Mouse (Mus musculus) MN1 (cell line): ENCODE measurements around the gene Urb1.
A peak's percentile ranks its signal among the peaks of the same experiment; 100 is the strongest.

Experiments
- DNase-seq: peaks from one replicate; pipeline ENCODE4 v3.0.0-alpha.2; 2016; ENCODE audit warnings: low spot score

The Urb1 gene

DNA sequence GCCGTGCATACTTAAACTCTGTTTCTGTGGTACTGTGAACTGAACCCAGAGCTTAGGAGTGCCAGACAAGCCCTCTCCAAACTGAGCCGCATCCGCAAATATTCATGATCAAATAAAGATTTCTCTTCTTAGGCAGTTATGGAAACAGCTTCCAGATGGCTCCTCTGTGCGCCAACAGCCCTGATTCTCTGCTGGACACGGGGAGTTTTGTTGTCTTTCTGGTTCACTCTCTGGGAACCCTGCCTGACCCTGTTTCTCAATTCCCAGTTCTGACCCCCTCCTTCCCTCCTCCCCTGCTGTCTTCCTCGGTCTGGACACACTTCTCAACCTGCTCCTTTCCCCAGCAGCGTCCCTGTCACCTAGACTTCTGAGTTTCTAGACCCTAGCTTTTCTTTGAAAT, 12.8 kb upstream of the Urb1 start:
- no peak for DNase-seq

DNA sequence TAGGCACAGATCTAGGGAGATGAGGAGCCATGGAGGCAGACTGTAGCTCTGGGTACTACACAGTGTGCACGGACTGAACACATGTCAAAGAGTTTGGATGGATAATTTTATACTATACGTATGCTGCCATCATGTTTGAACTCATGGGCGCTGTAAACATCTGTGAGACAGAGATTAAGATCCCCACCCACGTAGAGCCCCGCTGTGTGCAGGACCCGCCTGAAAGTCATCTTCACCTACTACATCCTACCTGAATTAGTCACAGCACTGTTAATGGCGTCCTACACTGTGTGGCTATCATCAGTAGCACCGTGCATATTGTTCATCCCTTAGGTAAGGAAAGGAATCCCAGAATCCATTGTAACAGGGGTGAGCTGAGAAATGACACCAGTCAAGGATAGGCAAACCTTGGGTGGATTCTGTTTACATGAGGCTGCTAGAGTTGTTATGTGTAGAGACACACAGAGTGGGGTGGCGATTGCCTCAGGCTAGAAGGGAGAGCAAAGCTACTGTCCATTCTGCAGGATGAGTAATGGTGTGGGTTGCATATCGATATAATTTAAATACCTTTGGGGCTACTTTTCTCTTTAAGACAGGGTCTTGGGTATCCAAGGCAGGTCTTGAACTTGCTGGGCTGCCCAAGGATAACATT, 12.2 kb upstream of the Urb1 start:
- no peak for DNase-seq

DNA sequence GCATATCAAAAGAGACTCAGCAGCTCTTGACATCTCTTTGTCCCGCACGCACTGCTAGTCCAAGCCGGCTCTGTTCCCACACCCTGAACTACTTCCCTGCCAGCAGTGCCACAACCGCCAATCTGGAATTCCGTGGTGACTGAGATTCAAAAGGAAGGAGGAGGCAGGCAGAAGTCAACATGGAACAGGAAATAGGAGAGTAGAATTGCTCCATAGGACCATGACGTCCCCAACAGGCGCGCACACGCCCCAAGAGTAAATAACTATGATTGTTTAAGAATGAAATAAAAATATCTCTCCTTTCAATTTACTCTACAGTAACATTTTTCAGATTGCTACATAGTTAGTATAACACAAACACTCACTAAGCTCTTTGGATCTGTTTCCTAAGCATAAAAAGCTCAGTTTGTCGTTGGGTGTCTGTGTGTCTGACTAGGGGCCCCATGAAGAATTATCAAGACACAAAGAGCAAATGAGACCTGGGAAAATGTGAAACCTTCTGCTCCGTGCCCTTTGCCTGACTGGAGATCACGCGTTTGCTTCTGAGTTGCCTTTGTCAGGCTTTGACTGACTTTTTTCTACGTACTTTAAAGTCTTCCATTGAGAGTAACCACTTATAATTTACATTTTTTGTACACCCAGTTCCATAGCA, 11.0 kb upstream of the Urb1 start:
- DNase-seq, result no peak

DNA sequence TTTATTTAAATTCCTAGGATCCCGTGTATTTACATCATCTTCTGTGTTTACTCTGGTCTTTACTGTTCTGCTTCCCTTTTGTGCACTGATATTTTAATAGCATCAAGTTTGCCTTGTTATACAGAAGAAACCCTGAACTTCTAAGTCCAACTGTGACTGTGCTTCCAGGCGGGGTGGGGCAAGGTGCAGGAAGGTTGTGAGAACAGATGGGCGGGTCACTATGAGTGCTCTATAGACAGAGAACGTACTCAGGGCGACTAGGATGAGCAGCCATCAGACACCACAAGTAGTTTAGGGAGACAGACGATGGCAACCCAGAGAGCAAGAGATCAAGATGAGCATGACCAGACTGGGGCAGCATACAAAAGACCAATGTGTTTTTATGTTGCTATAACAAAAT, 10.1 kb upstream of the Urb1 start:
- DNase-seq, result no peak

DNA sequence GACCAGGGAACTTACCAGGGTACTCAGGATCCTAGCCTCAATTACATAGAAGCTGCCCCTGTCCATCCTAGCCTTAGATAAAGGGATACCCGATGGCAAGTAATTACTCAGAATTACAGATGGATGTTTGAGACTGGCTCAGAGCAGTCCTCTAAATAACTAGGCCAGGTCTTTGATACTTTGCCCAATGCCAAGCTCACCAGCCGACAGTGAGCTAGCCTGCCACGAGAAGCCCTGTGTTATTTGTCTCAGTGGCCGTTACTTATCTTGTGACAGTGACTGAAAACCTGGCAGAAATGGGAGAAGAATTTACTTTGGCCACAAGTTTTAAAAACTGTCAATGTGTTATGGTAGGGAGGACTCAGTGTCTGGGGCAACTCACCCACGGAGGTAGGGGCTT, 1.9 kb upstream of the Urb1 start:
- no peak for DNase-seq

DNA sequence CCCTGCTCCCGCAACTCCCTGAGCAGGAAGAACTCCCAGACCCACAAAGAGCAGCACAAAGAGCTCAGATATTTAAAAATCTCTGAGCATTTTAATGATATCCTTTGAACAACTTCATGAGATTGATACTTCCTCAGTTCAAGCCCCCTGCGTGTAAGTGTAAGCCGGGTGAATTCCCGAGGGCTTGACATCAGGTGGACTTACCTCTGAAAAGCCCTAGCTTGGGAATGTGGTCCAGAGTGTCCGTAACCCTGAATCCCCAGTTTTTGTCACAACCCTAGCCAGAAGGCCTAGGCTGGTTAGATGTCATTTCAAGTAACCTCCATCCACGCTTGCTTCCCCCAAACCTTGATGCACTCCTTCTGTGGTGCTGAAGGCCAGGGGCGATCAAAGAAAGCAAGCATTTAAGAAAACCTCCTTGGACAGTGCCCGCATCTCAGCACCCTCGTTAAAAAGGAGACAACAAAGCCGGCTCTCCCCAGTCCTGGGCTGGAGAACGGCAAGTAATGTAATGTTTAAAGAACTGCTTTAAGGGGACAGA, 573 bp upstream of the Urb1 start:
- DNase-seq, result no peak

DNA sequence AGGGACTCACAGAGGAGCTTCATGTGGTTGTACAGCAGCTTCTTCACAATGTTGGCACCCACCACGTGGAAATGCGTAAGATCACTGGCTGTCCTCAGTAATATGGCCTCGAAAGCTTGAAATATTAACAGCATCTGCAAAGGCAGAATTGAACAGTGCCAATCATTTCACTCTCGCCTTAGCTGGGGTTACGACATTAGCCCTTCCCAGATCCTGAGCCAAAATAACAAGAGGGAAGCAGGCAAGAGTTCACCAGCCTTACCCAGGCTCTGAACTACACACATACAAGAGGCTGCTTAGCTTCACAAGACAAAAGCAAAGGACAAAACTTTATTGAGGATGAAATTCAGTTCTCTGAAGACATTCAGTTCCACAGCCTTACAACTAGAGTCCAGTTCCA, 5.7 kb downstream of the Urb1 start:
- DNase-seq, result no peak

DNA sequence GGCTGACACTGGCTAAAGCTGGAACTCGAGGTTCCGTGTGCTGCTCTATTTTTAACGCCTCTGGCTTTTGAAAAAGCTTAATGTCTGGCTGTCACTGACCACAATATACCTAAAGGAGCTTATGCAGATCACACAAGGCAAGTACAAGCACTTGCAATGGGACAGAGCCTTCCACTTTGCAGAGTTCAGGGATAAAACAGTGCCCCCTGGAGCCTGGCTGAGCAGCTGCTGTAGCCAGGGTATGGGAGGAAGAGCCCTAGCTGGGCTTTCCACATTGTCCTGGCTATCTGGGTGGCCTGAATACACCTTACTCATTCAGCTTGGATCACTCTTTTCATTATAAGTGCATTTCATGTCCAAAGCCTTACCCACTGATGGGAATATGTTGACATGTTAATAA, 8.3 kb downstream of the Urb1 start:
- peak; percentile 16 for DNase-seq

DNA sequence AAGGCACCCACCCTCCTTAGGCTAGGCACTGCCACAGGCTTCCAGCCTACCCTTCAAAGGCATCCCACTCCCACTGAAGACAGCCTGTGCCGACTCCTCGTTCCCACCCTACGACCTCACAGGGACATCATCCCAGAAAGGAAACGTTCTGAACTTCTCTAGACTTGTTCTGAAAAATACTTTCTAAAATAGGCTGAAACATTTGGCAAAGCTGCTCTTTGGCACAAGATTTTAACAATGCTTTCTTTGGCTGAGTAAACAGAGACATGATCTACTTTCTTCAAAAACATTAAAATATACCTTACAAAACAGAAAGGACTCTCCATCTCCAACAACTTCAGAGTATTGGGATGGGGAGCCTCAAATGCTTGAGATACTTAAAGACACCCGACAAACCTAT, 9.0 kb downstream of the Urb1 start:
- DNase-seq, result no peak

DNA sequence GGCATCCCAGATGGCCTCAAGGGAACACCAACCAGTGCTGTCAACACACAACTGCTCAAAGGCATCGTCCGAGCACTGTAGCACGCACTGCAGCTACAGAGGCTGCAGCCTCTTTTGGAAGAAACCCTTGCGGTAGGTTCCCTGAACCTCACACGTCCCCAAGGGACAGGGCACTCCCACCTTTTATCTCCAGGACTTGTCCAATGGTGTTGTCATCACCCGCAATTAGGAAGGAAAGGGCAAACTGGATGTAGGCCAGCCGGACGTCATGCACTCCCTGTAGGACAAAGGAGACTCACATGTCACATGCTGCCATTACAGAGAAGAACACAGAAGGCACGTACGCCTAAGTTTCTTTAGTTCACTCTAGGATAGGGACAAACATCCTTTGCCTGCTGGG, 10.4 kb downstream of the Urb1 start:
- DNase-seq, result peak; percentile 79

DNA sequence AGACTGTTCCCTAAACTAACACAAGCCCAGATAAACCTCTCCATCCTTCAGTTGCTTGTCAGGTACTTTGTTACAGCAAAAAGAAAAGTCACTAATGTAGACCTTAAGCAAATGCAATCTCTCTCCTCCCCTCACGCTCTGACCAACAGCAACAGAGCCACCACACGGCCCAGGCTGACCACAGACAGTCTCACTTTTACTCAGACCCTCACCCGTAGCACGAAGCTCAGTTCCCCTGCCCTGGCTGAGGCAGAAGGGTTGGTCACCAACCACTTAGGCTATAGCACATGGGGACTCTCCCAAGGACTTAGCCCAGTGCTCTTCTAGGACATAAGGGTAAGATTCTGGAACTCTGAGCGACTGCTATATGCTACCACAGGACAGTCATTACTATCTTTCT, 11.4 kb downstream of the Urb1 start:
- no peak for DNase-seq

DNA sequence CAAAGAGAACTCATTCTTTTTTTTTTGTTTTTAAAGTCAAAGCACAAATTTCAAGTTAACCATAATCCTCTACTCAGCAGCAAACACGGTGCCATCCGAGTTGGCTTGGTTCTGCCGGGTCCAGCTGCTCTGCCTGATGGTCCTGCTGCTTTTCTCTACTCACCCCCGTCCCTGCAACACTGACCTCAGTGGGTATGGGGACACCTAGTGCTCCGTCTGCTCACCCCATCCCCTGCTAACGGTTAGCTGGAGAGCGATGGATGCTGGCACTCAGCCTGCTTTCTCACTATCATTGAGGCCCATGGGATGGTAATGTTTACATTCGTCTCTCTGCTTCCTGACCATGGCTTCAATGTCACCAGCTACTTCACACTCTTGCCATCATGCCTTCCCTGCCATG, 11.8 kb downstream of the Urb1 start:
- no peak for DNase-seq

DNA sequence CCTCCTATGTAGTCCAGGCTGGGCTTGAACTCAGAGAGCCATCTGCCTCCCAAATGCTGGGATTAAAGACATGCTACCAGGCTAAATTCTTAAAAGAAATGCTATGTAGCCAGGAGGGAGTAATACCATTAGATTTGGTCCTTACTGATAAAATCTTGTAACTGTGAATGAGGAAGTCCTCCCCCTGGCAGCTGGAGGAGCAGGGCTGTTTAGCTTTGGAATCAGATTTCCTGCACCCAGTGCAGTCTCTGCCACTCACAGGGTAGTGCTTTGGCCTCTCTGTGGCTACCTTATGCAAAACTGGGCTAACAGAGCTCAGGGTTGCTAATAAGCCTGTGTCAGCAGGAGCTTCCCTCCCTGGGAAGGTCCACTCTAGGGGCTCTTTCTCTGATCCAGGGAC, 15.5 kb downstream of the Urb1 start:
- DNase-seq, result peak; percentile 62

DNA sequence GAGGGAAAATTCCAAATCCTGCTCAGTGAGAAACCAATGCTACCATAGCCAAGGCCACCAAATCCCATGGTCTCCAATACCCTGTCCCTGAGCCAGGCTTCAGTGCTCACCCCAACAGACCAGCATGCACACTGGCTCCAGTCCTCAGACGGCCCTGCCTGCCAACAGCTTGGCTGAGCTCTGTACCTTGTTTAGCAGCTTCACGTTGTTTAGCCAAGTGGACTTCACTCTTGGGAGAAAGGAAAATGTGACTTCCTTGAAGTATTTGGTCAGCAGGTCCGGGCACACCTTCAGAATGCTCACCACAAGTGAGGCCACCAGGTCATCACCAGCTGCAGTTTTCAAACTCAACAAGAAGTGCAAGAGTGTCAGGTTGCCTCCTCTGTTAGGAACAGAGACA, 17.7 kb downstream of the Urb1 start:
- DNase-seq, result no peak

DNA sequence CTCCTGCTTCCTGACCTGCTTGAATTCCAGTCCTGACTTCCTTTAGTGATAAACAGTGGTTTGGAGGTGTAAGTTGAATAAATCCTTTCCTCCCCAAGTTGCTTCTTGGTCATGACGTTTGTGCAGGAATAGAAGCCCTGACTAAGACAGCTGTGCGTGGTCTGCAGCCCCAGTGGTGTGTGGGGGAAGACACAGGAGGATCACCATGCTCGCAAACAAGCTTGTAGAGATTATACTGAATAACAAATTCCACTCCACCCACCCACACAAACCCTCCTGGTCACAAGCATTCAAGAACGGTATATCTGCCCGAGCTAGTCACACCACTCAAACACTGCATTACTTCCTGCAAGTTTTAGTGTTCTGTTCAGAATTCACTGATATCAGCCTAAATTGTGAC, 18.1 kb downstream of the Urb1 start:
- DNase-seq, result no peak

DNA sequence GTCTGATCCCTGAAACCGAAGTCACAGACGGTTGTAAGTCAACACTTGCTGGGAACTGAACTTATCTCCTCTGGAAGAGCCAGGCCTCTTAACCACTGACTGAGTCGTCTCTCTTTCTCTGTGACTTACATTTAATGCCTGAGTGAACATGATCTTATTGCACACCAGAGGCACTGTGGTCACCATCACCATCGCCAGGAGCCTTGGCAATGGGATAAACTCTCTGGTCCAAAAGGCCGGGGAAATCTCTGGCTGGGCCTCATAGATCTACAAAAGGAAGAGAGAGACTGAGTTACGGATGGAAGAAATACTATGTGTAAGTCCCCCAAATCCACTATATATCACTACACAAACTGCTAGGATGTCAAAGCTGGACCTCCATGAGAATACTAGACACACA, 19.3 kb downstream of the Urb1 start:
- no peak for DNase-seq

DNA sequence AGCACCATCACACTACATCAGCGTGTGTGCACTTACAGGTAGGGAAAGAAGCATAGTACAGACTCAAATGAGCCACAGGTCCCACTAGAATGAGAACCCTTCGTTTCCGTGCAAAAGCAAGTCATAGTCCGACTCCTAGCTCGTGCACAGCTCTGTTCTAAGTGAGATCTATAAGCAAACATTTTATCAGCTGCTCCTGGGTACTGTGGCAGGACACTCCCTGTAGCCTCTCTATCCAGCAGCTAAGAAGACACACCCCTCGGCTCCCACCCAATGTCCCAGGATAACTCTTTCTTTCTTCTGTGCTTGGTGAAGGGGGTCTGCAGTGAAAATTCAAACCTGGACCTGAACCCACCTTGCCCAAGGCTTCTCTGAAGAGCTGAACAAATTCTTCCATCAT, 21.6 kb downstream of the Urb1 start:
- DNase-seq, result no peak

DNA sequence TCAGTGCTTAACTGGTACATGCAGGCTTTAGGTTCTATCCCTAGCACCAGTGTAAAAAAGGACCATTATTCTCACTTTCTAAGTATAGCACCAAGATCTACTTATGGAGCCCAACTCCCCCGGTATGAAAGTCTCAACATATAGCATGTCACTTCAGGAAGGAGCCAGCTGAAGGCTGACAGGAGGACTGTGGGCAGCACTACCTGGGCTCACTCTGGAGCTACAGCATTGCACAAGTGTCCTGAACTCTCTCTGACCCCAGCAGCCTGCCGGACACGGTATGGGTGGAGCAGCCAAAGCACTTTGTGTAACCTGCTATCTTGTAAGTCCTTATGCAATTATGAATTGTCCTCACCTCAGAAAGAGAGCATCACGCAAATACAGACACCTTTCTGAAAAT, 25.0 kb downstream of the Urb1 start:
- no peak for DNase-seq

DNA sequence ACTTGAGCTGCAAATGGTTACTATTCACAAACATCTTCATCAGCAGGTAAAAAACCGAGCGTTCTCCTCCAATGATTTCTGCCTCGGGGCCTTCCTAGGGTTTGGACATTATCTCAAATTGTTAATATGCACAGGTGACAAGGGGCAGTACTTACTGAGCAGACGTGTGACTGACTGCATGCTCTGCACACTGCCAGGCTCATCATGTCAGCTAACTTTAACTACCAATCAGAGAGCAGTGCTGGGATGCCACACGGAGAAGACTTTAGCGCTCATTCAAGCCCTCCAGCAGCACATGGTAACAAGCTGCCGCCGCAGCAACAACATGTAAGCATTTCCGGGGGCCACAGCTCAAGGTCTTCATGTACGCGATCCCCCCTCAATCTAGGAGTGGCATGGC, 26.9 kb downstream of the Urb1 start:
- DNase-seq, result no peak

DNA sequence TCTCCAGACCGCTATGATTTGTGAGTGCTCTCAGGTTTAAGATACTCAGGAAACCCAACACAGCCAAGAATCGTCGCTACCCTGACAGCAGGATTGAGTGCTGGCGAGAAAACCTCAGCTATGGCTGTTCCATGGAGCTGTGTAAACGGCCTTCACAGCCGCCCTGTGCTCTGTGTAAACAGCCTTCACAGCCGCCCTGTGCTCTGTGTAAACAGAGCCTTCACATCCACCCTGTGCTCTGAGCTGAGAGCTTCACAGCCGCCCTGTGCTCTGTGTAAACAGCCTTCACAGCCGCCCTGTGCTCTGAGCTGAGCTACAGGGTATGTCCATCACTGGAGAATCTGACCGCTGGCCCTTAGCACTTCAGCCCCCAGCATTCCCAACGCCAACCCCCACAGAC, 30.4 kb downstream of the Urb1 start:
- no peak for DNase-seq

DNA sequence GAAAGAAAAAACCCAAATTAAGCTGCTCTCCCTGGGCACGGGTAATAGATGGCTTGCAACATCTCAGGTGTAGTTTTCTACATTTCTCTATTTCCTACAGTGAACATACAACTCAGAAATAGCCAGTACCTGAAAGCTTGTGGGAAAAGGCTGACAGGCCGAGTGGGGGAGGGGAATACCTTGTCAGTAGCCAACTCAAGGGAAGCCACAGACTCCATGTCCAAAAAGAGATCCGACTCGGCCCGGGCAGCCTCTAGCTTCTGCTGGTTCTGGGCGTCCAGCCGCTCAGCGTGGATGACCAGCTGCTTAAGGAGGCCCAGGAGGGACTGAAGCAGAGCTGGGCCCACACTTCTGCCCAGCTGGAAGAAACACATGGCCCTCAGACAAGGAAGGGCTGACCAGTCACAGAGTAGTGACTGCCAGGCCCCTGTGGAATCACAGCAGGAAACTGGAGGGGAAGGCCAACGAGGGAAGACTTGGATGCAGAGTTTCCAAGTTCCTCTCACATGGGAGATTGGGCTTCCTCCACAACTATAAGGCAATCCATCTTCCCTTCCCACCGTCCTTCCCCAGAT, 34.2 kb downstream of the Urb1 start:
- DNase-seq, result peak; percentile 38

DNA sequence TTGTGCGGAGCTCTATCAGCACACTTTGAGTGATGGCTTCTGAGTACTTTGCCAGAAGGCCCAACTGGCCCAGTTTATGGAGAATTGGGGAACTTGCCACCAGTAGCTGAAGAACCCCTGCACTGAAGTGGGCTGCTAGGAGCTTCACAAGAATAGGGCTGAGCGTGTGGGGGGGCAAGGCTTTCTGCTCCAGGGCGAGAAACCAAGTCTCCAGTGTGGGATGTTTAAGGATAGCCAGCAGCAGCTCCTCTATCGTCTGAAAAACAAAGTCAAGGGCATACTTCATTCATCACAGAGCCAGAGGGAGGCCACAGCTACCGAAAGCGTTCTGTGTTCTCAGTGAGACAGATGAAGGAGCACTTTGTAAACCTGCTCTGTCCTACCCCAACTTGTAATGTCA, 35.6 kb downstream of the Urb1 start:
- no peak for DNase-seq

DNA sequence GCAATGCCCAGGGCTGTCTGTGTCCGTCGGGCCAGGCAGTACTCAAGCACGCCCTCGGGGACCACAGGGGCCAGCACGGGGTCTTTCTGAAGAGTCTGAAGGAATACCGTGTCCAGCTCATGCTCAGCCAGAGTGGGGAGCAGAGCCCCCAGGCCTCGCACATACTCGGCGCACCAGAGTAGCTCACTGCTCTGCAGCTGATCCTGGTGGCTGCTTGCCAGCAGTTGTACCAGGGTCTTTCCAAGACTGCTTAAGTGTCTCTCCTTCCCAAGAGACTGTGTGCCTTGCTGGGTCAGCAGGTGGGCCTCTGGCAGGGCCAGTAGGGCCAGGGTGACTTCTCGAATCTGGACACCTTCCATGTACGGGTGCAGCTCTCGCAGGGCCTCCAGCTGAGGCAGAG, 36.0 kb downstream of the Urb1 start:
- DNase-seq, result no peak
